Mouse (Mus musculus): ENCODE results near the gene Xylb. TPM values are rescaled to one million over a fixed set of nuclear protein-coding genes. Genes with fewer than 3 reads are reported as not detected.
A peak's percentile ranks its signal among the peaks of the same experiment; 100 is the strongest.

Xylb gene
- polyA plus RNA-seq, 1 experiment from 2014 or later, result 2.7 TPM

DNA sequence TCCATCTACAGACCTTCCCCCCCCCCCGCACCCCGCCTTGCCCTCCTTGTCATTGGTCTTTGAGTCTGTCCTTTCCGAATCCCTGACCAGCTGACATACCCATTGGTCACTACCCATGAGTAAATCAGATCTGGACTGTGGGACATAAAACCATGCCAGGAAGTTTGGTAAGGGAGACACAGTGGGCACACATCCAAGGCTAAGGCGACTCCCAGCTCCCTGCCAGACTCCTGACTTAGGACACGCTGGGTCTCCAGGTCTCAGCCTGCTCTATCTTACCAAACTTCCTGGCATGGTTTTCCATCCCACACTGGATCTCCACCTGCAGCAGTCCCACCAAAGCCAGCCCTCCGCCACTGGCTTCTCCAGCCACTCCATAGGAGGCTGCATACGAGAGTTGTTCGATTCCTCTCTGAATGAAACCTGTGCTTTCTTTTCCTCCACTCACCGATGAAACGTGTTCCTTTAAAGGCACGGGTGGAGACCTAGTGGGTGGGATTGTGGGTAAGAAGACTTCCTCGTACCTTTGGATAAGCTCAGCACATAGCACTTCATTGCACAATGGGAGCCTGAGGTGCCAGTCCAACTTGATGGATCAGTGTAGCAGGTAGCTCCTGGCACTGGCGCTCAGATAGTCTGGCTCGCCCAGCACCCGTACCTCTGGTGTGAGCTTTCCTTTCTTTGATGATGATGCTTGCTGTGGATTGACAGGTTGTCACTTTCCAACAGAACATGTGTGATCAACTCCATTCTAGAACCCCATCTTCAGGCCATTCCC, 26.8 kb upstream of the Xylb start:
- no peak overlapping the region for H3K27ac ChIP-seq
- H3K4me1 ChIP-seq, result no peaks in the 10 kb centered on the region
- WGBS, result 90% methylated on average over 15 of the region's 15 CpGs
- H3K27me3 ChIP-seq (replicated peaks), result no peaks in the 10 kb centered on the region
- H3K4me3 ChIP-seq, result no peak overlapping the region
- no peak overlapping the region for H3K4me2 ChIP-seq
- H3K36me3 ChIP-seq (replicated peaks), result no peaks in the 10 kb centered on the region
- no peaks in the 10 kb centered on the region for H3K9me3 ChIP-seq
- no peak for ATAC-seq (replicated peaks)
- no peak overlapping the region for H3K9ac ChIP-seq

DNA sequence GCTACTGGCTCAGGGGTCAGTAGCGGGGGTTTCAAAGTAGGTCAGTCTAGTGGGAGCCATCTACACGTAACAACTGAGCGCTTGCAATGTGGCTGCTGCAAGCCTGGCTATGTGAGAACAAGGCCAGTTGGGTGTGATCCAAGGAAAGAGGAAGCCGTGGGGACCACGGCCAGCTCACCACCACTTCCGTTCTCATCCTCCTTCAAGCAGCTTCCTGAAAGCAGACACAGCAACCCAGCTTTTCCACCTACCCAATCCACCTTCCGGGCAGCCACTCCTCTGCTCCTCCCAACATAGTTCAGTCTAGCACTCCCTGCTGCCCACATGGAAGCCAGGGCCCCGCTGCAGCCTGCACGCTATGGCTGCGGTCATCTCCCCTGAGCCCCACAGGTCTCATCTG, 22.9 kb upstream of the Xylb start:
- H3K27ac ChIP-seq, result no peak overlapping the region
- no peak overlapping the region for H3K4me2 ChIP-seq
- no peaks in the 10 kb centered on the region for H3K9me3 ChIP-seq
- WGBS, result 62% methylated on average over 10 of the region's 10 CpGs
- H3K9ac ChIP-seq, result no peak overlapping the region
- no peak for ATAC-seq (replicated peaks)
- H3K36me3 ChIP-seq (replicated peaks), result no peaks in the 10 kb centered on the region
- H3K4me3 ChIP-seq, result no peak overlapping the region
- peaks cover 5% of the 10 kb centered on the region for H3K27me3 ChIP-seq (replicated peaks)
- H3K4me1 ChIP-seq, result peaks cover 2% of the 10 kb centered on the region

DNA sequence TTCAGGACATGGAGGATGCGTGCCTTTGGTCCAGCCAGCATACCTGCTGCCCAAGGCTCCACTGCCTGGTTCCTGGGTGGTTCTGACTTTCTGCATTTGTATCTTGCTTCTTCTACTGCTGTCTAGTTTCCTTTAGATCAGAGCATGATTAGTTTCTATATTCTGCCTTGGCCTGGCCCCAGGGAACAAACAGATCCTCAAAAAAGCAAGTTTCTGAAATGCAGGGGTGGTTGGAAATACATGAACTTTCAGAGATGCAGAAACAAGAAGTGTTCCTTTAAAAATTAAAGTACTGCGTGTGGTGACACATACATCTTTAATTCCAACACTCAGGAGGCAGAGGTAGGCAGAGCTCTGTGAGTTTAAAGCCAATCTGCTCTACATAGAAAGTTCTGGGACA, 22.3 kb upstream of the Xylb start:
- no peak overlapping the region for H3K27ac ChIP-seq
- peaks cover 7% of the 10 kb centered on the region for H3K4me1 ChIP-seq
- 79% methylated on average over 2 of the region's 2 CpGs for WGBS
- H3K27me3 ChIP-seq (replicated peaks), result peaks cover 9% of the 10 kb centered on the region
- no peak overlapping the region for H3K4me3 ChIP-seq
- no peak overlapping the region for H3K9ac ChIP-seq
- no peak for ATAC-seq (replicated peaks)
- no peaks in the 10 kb centered on the region for H3K36me3 ChIP-seq (replicated peaks)
- H3K9me3 ChIP-seq, result no peaks in the 10 kb centered on the region
- H3K4me2 ChIP-seq, result no peak overlapping the region

DNA sequence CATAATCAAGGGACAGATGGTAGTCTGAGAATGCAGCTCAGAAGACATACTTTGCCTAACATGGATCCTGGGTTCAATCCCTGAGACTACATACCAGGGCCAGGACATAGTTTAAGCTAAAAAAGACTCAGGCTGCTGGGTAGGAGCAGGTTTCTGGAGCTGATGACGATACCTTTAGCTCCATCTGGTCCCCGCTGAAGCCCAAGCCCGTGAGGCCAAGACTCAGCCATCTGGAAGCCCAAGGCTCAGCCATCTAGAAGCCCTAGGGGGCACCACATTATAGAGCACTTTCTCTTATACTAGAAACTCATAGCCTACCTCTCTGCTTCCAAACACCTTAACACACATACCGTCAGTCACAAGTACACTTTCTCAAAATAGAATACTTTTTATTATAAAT, 21.6 kb upstream of the Xylb start:
- Histone ChIP-seq H3K4me3 (no peak overlapping the region), H3K27me3 (replicated peaks) (peaks cover 9% of the 10 kb centered on the region), H3K9me3 (no peaks in the 10 kb centered on the region), H3K27ac (no peak overlapping the region), H3K36me3 (replicated peaks) (no peaks in the 10 kb centered on the region), H3K9ac (no peak overlapping the region), H3K4me2 (no peak overlapping the region), H3K4me1 (peaks cover 14% of the 10 kb centered on the region)
- 77% methylated on average over 4 of the region's 4 CpGs for WGBS
- no peak for ATAC-seq (replicated peaks)

DNA sequence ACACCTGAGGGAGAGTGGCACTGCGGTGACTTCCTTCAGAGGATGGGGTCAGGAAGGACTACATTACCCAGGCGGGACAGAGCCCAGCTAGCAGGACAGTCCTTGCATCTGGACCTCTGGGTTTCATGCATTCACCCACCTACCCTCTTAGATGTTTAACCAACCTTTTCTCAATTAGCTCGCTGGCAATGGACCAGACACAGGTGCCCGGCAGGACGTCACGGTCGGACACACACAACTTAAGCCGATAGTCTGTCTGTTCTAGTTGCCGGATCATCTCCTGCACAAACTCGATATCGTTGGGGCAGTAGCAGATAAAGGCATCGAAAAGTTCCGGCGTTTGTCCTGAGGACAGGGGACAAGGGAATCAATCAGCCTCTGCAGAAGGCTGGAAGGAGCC, 19.3 kb upstream of the Xylb start:
- no peaks in the 10 kb centered on the region for H3K9me3 ChIP-seq
- no peaks in the 10 kb centered on the region for H3K36me3 ChIP-seq (replicated peaks)
- no peak overlapping the region for H3K4me2 ChIP-seq
- H3K9ac ChIP-seq, result no peak overlapping the region
- no peak overlapping the region for H3K4me3 ChIP-seq
- no peak overlapping the region for H3K27ac ChIP-seq
- H3K4me1 ChIP-seq, result peaks cover 28% of the 10 kb centered on the region
- ATAC-seq (replicated peaks), result no peak
- 86% methylated on average over 14 of the region's 14 CpGs for WGBS
- peaks cover 9% of the 10 kb centered on the region for H3K27me3 ChIP-seq (replicated peaks)

DNA sequence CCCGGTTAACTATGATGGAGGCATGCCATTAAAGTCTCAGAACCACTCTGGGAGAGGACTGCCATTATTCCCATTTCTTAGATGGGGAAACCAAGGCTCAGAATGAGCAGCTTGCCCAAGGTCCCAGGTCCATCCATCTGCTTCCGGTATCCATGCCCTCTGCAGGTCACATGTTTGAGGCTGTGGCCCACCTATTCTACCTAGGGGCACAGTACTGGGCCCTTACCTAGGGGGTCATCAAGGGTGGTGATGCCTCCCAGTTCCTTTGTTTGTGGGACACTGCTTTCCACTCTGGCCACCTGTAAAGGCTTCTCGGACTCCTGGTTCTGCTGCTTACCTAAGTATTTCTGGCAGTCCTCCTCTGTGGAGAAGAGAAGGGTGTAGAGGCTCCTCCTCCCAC, 18.8 kb upstream of the Xylb start:
- Histone ChIP-seq H3K4me3 (no peak overlapping the region), H3K36me3 (replicated peaks) (no peaks in the 10 kb centered on the region), H3K27me3 (replicated peaks) (peaks cover 9% of the 10 kb centered on the region), H3K27ac (no peak overlapping the region), H3K9ac (no peak overlapping the region), H3K4me1 (peaks cover 32% of the 10 kb centered on the region), H3K4me2 (no peak overlapping the region), H3K9me3 (no peaks in the 10 kb centered on the region)
- no peak for ATAC-seq (replicated peaks)
- WGBS, result 92% methylated on average over 3 of the region's 3 CpGs

DNA sequence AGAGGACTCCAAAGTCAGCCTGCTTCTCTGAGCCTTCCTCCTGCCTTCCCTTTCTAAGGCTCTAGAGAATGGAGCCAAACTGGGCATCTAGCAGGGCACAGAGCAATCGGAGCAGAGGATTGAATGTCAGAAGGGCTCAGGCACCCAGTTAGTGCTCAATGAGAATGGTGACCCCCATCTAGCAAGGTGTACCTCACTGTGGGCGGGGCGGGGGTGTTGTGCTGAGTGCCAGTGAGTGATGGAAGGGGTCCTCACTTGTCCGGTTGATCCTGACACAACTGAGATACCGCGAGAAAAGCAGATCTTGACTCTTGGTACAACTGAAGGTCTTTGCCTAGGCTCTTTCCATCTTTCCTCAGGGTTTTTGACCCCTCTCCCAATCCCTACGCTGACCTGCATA, 18.1 kb upstream of the Xylb start:
- ATAC-seq (replicated peaks), result no peak
- no peak overlapping the region for H3K27ac ChIP-seq
- H3K36me3 ChIP-seq (replicated peaks), result peaks cover 7% of the 10 kb centered on the region; the same call in 1 of the 2 replicates
- peak overlapping the region; percentile 86 for H3K4me2 ChIP-seq
- H3K9me3 ChIP-seq, result no peaks in the 10 kb centered on the region
- peaks cover 32% of the 10 kb centered on the region for H3K4me1 ChIP-seq
- peaks cover 9% of the 10 kb centered on the region for H3K27me3 ChIP-seq (replicated peaks)
- H3K4me3 ChIP-seq, result peak overlapping the region; percentile 94
- 52% methylated on average over 7 of the region's 7 CpGs for WGBS
- no peak overlapping the region for H3K9ac ChIP-seq

DNA sequence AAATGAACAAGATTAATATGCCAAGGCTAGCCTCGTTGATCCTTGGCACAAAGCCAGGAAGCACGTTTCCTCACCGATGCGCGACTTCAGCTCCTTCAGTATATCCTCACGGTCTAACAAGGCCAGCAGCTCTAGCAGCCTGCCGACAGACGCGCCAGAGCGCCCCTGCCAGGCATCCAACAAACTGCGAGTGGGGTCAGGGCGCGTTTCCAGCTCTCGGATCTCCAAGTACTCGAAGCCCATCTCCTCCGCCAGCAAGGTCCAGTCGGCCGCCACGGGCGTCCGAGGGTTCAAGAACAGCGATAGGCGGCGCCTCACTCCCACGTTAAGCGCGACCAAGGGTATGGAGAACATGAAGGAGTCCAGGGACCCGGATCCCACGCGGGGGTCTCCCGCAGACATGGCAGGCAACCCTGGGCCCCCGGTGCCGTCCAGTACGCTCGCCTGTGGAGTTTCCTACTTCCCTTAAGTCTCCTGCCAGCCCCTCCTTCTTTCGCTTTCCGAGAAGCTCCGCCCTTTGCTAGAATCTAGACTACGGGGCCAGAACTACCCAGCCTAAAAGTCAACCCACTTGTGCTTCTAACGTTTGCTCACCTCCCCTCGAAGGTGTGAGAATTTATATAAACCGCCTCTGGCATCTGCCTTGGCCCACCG, 17.5 kb upstream of the Xylb start, which contains the start of gene Acaa1a:
Acaa1a (plus strand) TSS at position 119 of the 654 bp plus-strand sequence.
- Histone ChIP-seq H3K9me3 (no peaks in the 10 kb centered on the region), H3K36me3 (replicated peaks) (peaks cover 13% of the 10 kb centered on the region; the same call in 1 of the 2 replicates), H3K27me3 (replicated peaks) (peaks cover 9% of the 10 kb centered on the region), H3K4me2 (peak within 1 kb of the TSS; percentile 86), H3K27ac (peak within 1 kb of the TSS; percentile 89), H3K4me3 (peak within 1 kb of the TSS; percentile 94), H3K9ac (peak within 1 kb of the TSS; percentile 92), H3K4me1 (peaks cover 32% of the 10 kb centered on the region)
- no peak for ATAC-seq (replicated peaks)
- WGBS, result under 1% methylated on average over 43 of the region's 43 CpGs

DNA sequence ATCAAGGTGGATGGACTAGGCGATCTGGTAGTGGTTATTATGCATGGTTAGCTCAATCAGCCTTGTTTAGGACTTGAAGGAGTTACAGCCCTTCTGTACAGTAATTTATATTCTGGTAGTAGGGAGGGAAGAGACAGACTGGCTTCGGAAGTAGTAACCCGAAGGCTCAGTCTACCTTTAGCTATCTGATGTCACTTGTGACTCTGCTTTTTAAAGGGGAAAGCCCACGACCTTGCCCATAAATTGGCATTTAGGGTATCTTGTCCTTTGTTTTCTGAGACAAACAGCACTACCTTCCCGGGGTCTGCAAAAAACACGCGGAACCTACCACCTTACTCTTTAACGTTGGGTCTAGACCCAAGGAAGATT, 17.0 kb upstream of the Xylb start:
- no peak for ATAC-seq (replicated peaks)
- no peaks in the 10 kb centered on the region for H3K9me3 ChIP-seq
- peak overlapping the region; percentile 94 for H3K4me3 ChIP-seq
- WGBS, result 4% methylated on average over 8 of the region's 8 CpGs
- H3K27ac ChIP-seq, result peak overlapping the region; percentile 89
- H3K27me3 ChIP-seq (replicated peaks), result peaks cover 9% of the 10 kb centered on the region
- H3K9ac ChIP-seq, result peak overlapping the region; percentile 92
- peak overlapping the region; percentile 86 for H3K4me2 ChIP-seq
- H3K4me1 ChIP-seq, result peaks cover 32% of the 10 kb centered on the region
- peaks cover 13% of the 10 kb centered on the region; the same call in 1 of the 2 replicates for H3K36me3 ChIP-seq (replicated peaks)

DNA sequence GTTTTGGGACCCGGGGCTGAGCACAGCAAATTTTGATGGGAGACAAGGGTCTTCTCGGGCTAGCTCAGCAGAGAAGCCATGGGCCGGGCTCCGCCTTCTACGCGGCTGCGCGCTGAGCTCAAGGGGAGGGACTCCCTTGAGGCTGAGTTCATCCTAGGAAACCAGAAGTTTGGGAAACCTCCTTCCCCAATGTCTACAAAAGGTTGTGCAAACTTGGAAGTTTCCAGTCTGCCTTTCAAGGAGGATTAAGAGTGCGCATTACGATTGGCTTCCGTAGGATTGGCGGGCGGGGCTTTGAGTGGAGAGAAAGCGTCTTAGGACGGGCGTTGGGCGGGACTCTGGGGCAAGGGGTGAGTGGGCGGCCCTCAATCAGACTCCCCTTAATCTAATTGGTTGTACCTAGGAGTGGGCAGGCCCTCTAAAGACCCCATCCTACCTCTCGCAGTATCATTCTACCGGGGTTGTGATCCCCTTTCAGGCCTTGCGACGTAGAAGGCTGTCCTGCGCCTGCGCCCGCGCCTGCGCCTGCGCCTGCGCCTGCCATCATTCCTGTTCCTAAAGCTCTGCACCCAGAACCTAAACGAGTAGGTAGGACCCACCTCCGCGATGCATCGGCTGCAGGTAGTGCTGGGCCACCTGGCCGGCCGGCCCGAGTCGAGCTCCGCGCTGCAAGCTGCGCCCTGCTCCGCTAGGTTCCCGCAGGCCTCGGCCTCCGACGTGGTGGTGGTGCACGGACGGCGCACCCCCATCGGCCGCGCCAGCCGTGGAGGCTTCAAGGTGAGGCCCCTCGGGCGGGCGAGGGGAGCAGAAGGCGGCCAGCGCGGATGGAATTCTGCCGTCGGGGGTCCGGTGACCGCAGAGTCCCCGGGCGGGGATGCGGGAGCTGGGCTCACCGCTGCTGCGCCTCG, 16.0 kb upstream of the Xylb start, which contains the start of gene Myd88:
Myd88 (minus strand) TSS at position 503 of the 908 bp plus-strand sequence.
- WGBS, result under 1% methylated on average over 68 of the region's 68 CpGs
- peak within 1 kb of the TSS; percentile 89 for H3K27ac ChIP-seq
- H3K9me3 ChIP-seq, result no peaks in the 10 kb centered on the region
- peaks cover 9% of the 10 kb centered on the region for H3K27me3 ChIP-seq (replicated peaks)
- ATAC-seq (replicated peaks), result peak; percentile 98
- peaks cover 32% of the 10 kb centered on the region for H3K4me1 ChIP-seq
- H3K4me3 ChIP-seq, result peak within 1 kb of the TSS; percentile 94
- peak within 1 kb of the TSS; percentile 92 for H3K9ac ChIP-seq
- H3K4me2 ChIP-seq, result peak within 1 kb of the TSS; percentile 86
- H3K36me3 ChIP-seq (replicated peaks), result peaks cover 17% of the 10 kb centered on the region; the same call in 1 of the 2 replicates

DNA sequence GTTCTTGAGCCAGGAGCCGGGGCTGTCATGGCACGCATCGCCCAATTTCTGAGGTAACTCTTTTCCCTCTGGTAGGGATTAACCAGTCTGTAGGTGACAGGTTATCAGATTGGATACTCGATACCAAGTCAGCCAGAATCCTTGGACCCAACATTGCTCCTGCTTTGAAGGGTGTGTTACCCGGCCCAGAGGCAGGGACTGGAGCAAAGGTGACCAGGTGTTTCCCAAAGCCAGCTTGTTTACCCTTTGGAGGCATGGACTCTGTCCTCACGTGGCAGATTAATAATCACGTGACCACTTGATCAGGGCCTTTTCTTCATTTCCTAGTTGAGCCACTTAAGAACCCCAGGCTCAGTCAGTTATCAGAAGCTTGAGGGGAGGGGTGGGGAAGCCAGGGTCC, 14.5 kb upstream of the Xylb start:
- peaks cover 32% of the 10 kb centered on the region for H3K4me1 ChIP-seq
- peaks cover 9% of the 10 kb centered on the region for H3K27me3 ChIP-seq (replicated peaks)
- peak overlapping the region; percentile 94 for H3K4me3 ChIP-seq
- ATAC-seq (replicated peaks), result no peak
- H3K9ac ChIP-seq, result no peak overlapping the region
- no peak overlapping the region for H3K27ac ChIP-seq
- H3K9me3 ChIP-seq, result no peaks in the 10 kb centered on the region
- 93% methylated on average over 7 of the region's 7 CpGs for WGBS
- peak overlapping the region; percentile 86 for H3K4me2 ChIP-seq
- H3K36me3 ChIP-seq (replicated peaks), result peaks cover 22% of the 10 kb centered on the region

DNA sequence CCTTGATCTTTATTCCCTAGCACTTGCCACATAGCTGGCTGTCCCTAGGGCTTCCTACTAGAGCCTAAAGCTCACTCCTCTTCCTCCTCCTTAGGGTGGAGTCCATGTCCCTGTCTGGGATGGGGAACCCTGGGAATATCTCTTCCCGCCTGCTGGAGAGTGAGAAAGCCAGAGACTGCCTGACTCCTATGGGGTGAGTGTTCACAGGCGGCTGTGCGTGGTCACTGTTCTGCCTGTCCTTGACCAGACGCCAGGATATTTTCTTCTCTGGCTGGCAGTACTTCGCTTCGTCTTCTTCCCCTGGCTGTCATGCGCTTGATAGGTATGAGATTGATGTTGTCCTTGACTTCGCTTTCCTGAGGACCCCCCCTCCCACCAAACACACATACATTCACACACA, 10.8 kb upstream of the Xylb start:
- no peak for ATAC-seq (replicated peaks)
- WGBS, result 95% methylated on average over 8 of the region's 8 CpGs
- H3K36me3 ChIP-seq (replicated peaks), result peaks cover 36% of the 10 kb centered on the region

More for the DNA sequence above, 10.8 kb upstream of the Xylb start:
- Histone ChIP-seq H3K9me3 (no peaks in the 10 kb centered on the region), H3K4me3 (no peak overlapping the region), H3K4me2 (no peak overlapping the region), H3K27ac (no peak overlapping the region), H3K27me3 (replicated peaks) (no peaks in the 10 kb centered on the region), H3K4me1 (peaks cover 15% of the 10 kb centered on the region), H3K9ac (no peak overlapping the region)

Data from midbrain, embryonic 15.5 days (tissue).